Mouse (Mus musculus): ENCODE results near the gene Agpat1. TPM values are rescaled to one million over a fixed set of nuclear protein-coding genes. Genes with fewer than 3 reads are reported as not detected.

The Agpat1 gene
- total and polyA plus RNA-seq, 3 experiments = 11.2 to 47.4 (median 44.4) TPM

DNA sequence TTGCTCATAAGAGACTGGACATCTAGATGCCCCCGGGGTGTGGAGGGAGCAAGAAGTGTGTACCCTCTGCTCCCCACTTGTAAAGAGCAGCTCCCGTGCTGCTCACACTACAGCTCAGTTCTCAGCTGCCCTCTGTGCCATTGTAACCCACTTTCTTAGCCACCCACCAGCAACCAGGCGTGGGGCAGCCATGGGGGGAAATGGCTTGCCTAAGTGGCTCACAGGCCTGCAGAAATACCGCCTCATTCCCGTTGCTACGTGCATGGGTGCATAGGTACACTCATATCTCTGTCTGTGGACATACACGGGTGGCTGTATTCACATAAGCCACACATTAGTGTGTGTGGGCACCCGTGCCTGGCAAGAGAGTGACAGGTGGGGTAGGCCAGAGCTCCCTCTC lies 58.9 kb downstream of the Agpat1 start:
- TF ChIP-seq CHD2 (IDR thresholded peaks at IDR 0.05; ENCODE audit: low read length) (no peak), JUND (conservative IDR thresholded peaks at IDR 0.05; ENCODE audit: low read depth, low read length) (no peak), RCOR1 (conservative IDR thresholded peaks at IDR 0.05; ENCODE audit: low read depth, low read length) (no peak), RAD21 (IDR thresholded peaks at IDR 0.05; ENCODE audit: low read depth, low read length) (no peak), PAX5 (IDR thresholded peaks at IDR 0.05; ENCODE audit: low read length) (no peak), POLR2AphosphoS2 (IDR thresholded peaks at IDR 0.05; ENCODE audit: low read depth, low read length) (no peak), SMC3 (IDR thresholded peaks at IDR 0.05; ENCODE audit: low read depth, low read length) (no peak), MAZ (IDR thresholded peaks at IDR 0.05; ENCODE audit: low read depth, low read length) (no peak), NELFE (IDR thresholded peaks at IDR 0.05; ENCODE audit: low read depth, low read length) (no peak), USF2 (conservative IDR thresholded peaks at IDR 0.05; ENCODE audit: low read depth, low read length) (no peak), E2F4 (IDR thresholded peaks at IDR 0.05; ENCODE audit: insufficient replicate concordance, low read depth, low read length) (no peak), MAX (IDR thresholded peaks at IDR 0.05; ENCODE audit: low read length) (no peak), USF1 (IDR thresholded peaks at IDR 0.05; ENCODE audit: low read depth, low read length) (no peak), TCF12 (IDR thresholded peaks at IDR 0.05; ENCODE audit: low read depth, low read length) (no peak), MEF2A (IDR thresholded peaks at IDR 0.05; ENCODE audit: borderline replicate concordance, low read depth, low read length) (no peak), JUN (IDR thresholded peaks at IDR 0.05; ENCODE audit: insufficient read depth, low read depth, low read length) (no peak), TBP (conservative IDR thresholded peaks at IDR 0.05; ENCODE audit: low read depth, low read length) (no peak)
- Histone ChIP-seq H3K27me3 (replicated peaks) (peaks cover 80% of the 10 kb centered on the region), H3K27ac (ENCODE audit: insufficient read depth, low read depth) (no peak overlapping the region), H3K79me2 (replicated peaks; ENCODE audit: control insufficient read depth, extremely low read depth, insufficient read depth, poor library complexity, severe bottlenecking) (no peaks in the 10 kb centered on the region), H3K4me1 (ENCODE audit: control insufficient read depth in 1 of 2, insufficient read depth in 2 of 2) (no peaks in the 10 kb centered on the region; a peak in 1 of 4 replicates), H3K9ac (ENCODE audit: insufficient read depth, low read depth) (no peak overlapping the region), H3K4me2 (ENCODE audit: insufficient read depth, low read depth, poor library complexity, severe bottlenecking) (no peak overlapping the region), H3K9me3 (replicated peaks; ENCODE audit: low read length) (peaks cover 6% of the 10 kb centered on the region), H3K4me3 (replicated peaks in 1 of 3; ENCODE audit: low read depth in 2 of 3, low read length in 2 of 3, poor library complexity in 1 of 3) (no peak overlapping the region), H3K36me3 (replicated peaks in 1 of 2; ENCODE audit: control insufficient read depth in 1 of 2, insufficient read depth in 1 of 2, low read length in 1 of 2) (peaks cover 0 to 2% of the 10 kb centered on the region in 2 experiments)
- in situ Hi-C loops (cut with MboI; ENCODE audit: low pct_ligation_motif_present, low pct_unique_long_range_greater_than_20kb, low sequenced_read_pairs) = no loop called here
- no peak for DNase-seq (ENCODE audit: extremely low read depth)
- dilution Hi-C loops (cut with MboI; ENCODE audit: extremely low pct_ligation_motif_present, extremely low pct_unique_long_range_greater_than_20kb, low sequenced_read_pairs) = no loop called here

Other genes with a start within 250 kb of the Agpat1 start
Only the 20 nearest of the 22 such genes appear.
- 0.08 TPM in 1 of 2 replicates, not detected in the other for gene Btnl1, start 227.1 kb upstream of the Agpat1 start, total RNA-seq (2012; rRNA removed)
- 0.14 TPM in 1 of 2 replicates, not detected in the other for gene Btnl1, start 227.1 kb upstream of the Agpat1 start, total RNA-seq (2014; rRNA removed)
- 0.11 TPM in 1 of 2 replicates, not detected in the other for gene Btnl1, start 227.1 kb upstream of the Agpat1 start, polyA plus RNA-seq (2012; ENCODE audit: insufficient read length, low read depth)
- not detected in 2 replicates for gene BC051142, start 205.4 kb upstream of the Agpat1 start, total RNA-seq (2012; rRNA removed)
- gene BC051142, start 205.4 kb upstream of the Agpat1 start, total RNA-seq (2014; rRNA removed) = 0.28 TPM in 1 of 2 replicates, not detected in the other
- 0.83 and 1.0 TPM in 2 replicates for gene BC051142, start 205.4 kb upstream of the Agpat1 start, polyA plus RNA-seq (2012; ENCODE audit: insufficient read length, low read depth)
- gene Btnl4, start 126.9 kb upstream of the Agpat1 start, total RNA-seq (2012; rRNA removed) = not detected in 2 replicates
- gene Btnl4, start 126.9 kb upstream of the Agpat1 start, total RNA-seq (2014; rRNA removed) = not detected in 2 replicates
- not detected in 2 replicates for gene Btnl4, start 126.9 kb upstream of the Agpat1 start, polyA plus RNA-seq (2012; ENCODE audit: insufficient read length, low read depth)
- gene Btnl6, start 86.9 kb upstream of the Agpat1 start, total RNA-seq (2012; rRNA removed) = not detected in 2 replicates
- not detected in 2 replicates for gene Btnl6, start 86.9 kb upstream of the Agpat1 start, total RNA-seq (2014; rRNA removed)
- gene Btnl6, start 86.9 kb upstream of the Agpat1 start, polyA plus RNA-seq (2012; ENCODE audit: insufficient read length, low read depth) = not detected in 2 replicates
- 0.25 and 0.29 TPM in 2 replicates for gene Notch4, start 40.0 kb upstream of the Agpat1 start, total RNA-seq (2012; rRNA removed)
- not detected in 2 replicates for gene Notch4, start 40.0 kb upstream of the Agpat1 start, total RNA-seq (2014; rRNA removed)
- 0.55 TPM in 1 of 2 replicates, not detected in the other for gene Notch4, start 40.0 kb upstream of the Agpat1 start, polyA plus RNA-seq (2012; ENCODE audit: insufficient read length, low read depth)
- 14.9 and 18.2 TPM in 2 replicates for gene Gpsm3, start 14.5 kb upstream of the Agpat1 start, total RNA-seq (2012; rRNA removed)
- 8.5 and 13.0 TPM in 2 replicates for gene Gpsm3, start 14.5 kb upstream of the Agpat1 start, total RNA-seq (2014; rRNA removed)
- gene Gpsm3, start 14.5 kb upstream of the Agpat1 start, polyA plus RNA-seq (2012; ENCODE audit: insufficient read length, low read depth) = 38.7 and 52.6 TPM in 2 replicates
- gene Pbx2, start 13.0 kb upstream of the Agpat1 start, total RNA-seq (2012; rRNA removed) = 34.8 and 41.0 TPM in 2 replicates
- 30.0 and 31.9 TPM in 2 replicates for gene Pbx2, start 13.0 kb upstream of the Agpat1 start, total RNA-seq (2014; rRNA removed)
- gene Pbx2, start 13.0 kb upstream of the Agpat1 start, polyA plus RNA-seq (2012; ENCODE audit: insufficient read length, low read depth) = 41.7 and 50.5 TPM in 2 replicates
- 0.76 and 0.81 TPM in 2 replicates for gene Ager, start 6.4 kb upstream of the Agpat1 start, total RNA-seq (2012; rRNA removed)
- gene Ager, start 6.4 kb upstream of the Agpat1 start, total RNA-seq (2014; rRNA removed) = 0.55 and 0.92 TPM in 2 replicates
- gene Ager, start 6.4 kb upstream of the Agpat1 start, polyA plus RNA-seq (2012; ENCODE audit: insufficient read length, low read depth) = 3.5 and 4.1 TPM in 2 replicates
- gene Rnf5, start 572 bp upstream of the Agpat1 start, total RNA-seq (2012; rRNA removed) = 16.5 and 20.6 TPM in 2 replicates
- gene Rnf5, start 572 bp upstream of the Agpat1 start, total RNA-seq (2014; rRNA removed) = 6.5 and 8.4 TPM in 2 replicates
- 35.1 and 48.9 TPM in 2 replicates for gene Rnf5, start 572 bp upstream of the Agpat1 start, polyA plus RNA-seq (2012; ENCODE audit: insufficient read length, low read depth)
- gene Egfl8, start 11.7 kb downstream of the Agpat1 start, total RNA-seq (2012; rRNA removed) = 0.13 TPM in 1 of 2 replicates, not detected in the other
- not detected in 2 replicates for gene Egfl8, start 11.7 kb downstream of the Agpat1 start, total RNA-seq (2014; rRNA removed)
- not detected in 2 replicates for gene Egfl8, start 11.7 kb downstream of the Agpat1 start, polyA plus RNA-seq (2012; ENCODE audit: insufficient read length, low read depth)
- 0.76 and 1.9 TPM in 2 replicates for gene Ppt2, start 24.2 kb downstream of the Agpat1 start, total RNA-seq (2012; rRNA removed)
- 0.24 TPM in 1 of 2 replicates, not detected in the other for gene Ppt2, start 24.2 kb downstream of the Agpat1 start, total RNA-seq (2014; rRNA removed)
- 0.60 and 0.84 TPM in 2 replicates for gene Ppt2, start 24.2 kb downstream of the Agpat1 start, polyA plus RNA-seq (2012; ENCODE audit: insufficient read length, low read depth)
- gene Prrt1, start 25.3 kb downstream of the Agpat1 start, total RNA-seq (2012; rRNA removed) = not detected in 2 replicates
- gene Prrt1, start 25.3 kb downstream of the Agpat1 start, total RNA-seq (2014; rRNA removed) = not detected in 2 replicates
- not detected in 2 replicates for gene Prrt1, start 25.3 kb downstream of the Agpat1 start, polyA plus RNA-seq (2012; ENCODE audit: insufficient read length, low read depth)
- gene Fkbpl, start 40.5 kb downstream of the Agpat1 start, total RNA-seq (2012; rRNA removed) = 5.5 and 6.8 TPM in 2 replicates
- gene Fkbpl, start 40.5 kb downstream of the Agpat1 start, total RNA-seq (2014; rRNA removed) = 6.8 and 8.2 TPM in 2 replicates
- gene Fkbpl, start 40.5 kb downstream of the Agpat1 start, polyA plus RNA-seq (2012; ENCODE audit: insufficient read length, low read depth) = 5.6 and 6.2 TPM in 2 replicates
- gene Atf6b, start 42.9 kb downstream of the Agpat1 start, total RNA-seq (2012; rRNA removed) = 34.3 and 34.5 TPM in 2 replicates
- 18.9 and 20.2 TPM in 2 replicates for gene Atf6b, start 42.9 kb downstream of the Agpat1 start, total RNA-seq (2014; rRNA removed)
- gene Atf6b, start 42.9 kb downstream of the Agpat1 start, polyA plus RNA-seq (2012; ENCODE audit: insufficient read length, low read depth) = 54.3 and 59.6 TPM in 2 replicates
- not detected in 2 replicates for gene Tnxb, start 66.3 kb downstream of the Agpat1 start, total RNA-seq (2012; rRNA removed)
- gene Tnxb, start 66.3 kb downstream of the Agpat1 start, total RNA-seq (2014; rRNA removed) = not detected in 2 replicates
- gene Tnxb, start 66.3 kb downstream of the Agpat1 start, polyA plus RNA-seq (2012; ENCODE audit: insufficient read length, low read depth) = not detected in 2 replicates
- gene C4b, start 139.6 kb downstream of the Agpat1 start, total RNA-seq (2012; rRNA removed) = 0.13 TPM in 1 of 2 replicates, not detected in the other
- gene C4b, start 139.6 kb downstream of the Agpat1 start, total RNA-seq (2014; rRNA removed) = not detected in 2 replicates
- gene C4b, start 139.6 kb downstream of the Agpat1 start, polyA plus RNA-seq (2012; ENCODE audit: insufficient read length, low read depth) = not detected in 2 replicates
- gene Cyp21a1, start 200.3 kb downstream of the Agpat1 start, total RNA-seq (2012; rRNA removed) = not detected in 2 replicates
- not detected in 2 replicates for gene Cyp21a1, start 200.3 kb downstream of the Agpat1 start, total RNA-seq (2014; rRNA removed)
- not detected in 2 replicates for gene Cyp21a1, start 200.3 kb downstream of the Agpat1 start, polyA plus RNA-seq (2012; ENCODE audit: insufficient read length, low read depth)
- gene Stk19, start 232.7 kb downstream of the Agpat1 start, total RNA-seq (2012; rRNA removed) = 27.7 and 32.9 TPM in 2 replicates
- gene Stk19, start 232.7 kb downstream of the Agpat1 start, total RNA-seq (2014; rRNA removed) = 21.2 and 22.6 TPM in 2 replicates
- gene Stk19, start 232.7 kb downstream of the Agpat1 start, polyA plus RNA-seq (2012; ENCODE audit: insufficient read length, low read depth) = 37.1 and 41.3 TPM in 2 replicates
- 16.3 and 17.2 TPM in 2 replicates for gene Dxo, start 232.8 kb downstream of the Agpat1 start, total RNA-seq (2012; rRNA removed)
- 6.3 and 10.0 TPM in 2 replicates for gene Dxo, start 232.8 kb downstream of the Agpat1 start, total RNA-seq (2014; rRNA removed)
- gene Dxo, start 232.8 kb downstream of the Agpat1 start, polyA plus RNA-seq (2012; ENCODE audit: insufficient read length, low read depth) = 26.9 and 31.6 TPM in 2 replicates
- gene Skiv2l, start 245.9 kb downstream of the Agpat1 start, total RNA-seq (2012; rRNA removed) = 50.5 and 52.9 TPM in 2 replicates
- 22.0 and 26.1 TPM in 2 replicates for gene Skiv2l, start 245.9 kb downstream of the Agpat1 start, total RNA-seq (2014; rRNA removed)
- gene Skiv2l, start 245.9 kb downstream of the Agpat1 start, polyA plus RNA-seq (2012; ENCODE audit: insufficient read length, low read depth) = 35.2 and 44.1 TPM in 2 replicates